Mouse (Mus musculus) heart, adult 10 weeks (tissue): ENCODE results near the gene Adh4. TPM values are rescaled to one million over a fixed set of nuclear protein-coding genes. Genes with fewer than 3 reads are reported as not detected.

ENCODE experiments used
- polyA plus RNA-seq: library from polyadenylated mRNA; stranded (reverse); fragments of 350-450 nt; fragmentation: Illumina TruSeq; extraction: RNeasy Lipid Tissue Mini Kit (QIAGEN cat#74804); gene quantifications from one replicate; pipeline ENCODE4 v1.2.3, GENCODE M21; 2014; ENCODE audit warnings: low read depth, low replicate concordance

Gene Adh4
- not detected for polyA plus RNA-seq

DNA sequence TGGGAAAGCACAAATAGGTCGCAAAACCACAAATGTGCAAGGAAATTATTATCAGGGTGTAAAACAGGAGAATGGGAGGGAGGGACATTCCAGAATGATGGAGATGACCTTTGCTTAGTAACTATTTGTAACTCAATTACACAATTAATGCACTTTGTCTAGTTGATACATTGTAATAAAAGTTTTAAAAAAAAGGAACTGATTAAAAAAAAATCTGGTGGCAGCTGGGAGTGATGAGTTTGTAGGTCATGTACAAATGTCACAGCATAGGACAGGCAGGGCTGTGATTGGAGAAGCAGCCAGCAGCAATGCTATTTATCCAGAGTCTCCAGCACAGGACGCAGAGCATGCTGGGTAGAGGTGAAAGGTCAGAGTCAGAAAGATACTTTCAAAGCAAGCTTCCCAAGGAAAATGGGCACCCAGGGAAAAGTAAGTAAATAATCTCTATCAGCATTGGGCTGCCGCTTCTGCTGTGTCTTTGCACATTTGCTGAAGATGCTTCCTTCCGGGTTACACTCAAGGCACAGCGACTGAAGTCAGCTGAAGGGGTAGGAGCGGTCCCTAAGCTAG lies at the start of gene Adh4:
Gene Adh4, plus strand, starts transcription at position 346 of the 570 bp plus-strand sequence.

DNA sequence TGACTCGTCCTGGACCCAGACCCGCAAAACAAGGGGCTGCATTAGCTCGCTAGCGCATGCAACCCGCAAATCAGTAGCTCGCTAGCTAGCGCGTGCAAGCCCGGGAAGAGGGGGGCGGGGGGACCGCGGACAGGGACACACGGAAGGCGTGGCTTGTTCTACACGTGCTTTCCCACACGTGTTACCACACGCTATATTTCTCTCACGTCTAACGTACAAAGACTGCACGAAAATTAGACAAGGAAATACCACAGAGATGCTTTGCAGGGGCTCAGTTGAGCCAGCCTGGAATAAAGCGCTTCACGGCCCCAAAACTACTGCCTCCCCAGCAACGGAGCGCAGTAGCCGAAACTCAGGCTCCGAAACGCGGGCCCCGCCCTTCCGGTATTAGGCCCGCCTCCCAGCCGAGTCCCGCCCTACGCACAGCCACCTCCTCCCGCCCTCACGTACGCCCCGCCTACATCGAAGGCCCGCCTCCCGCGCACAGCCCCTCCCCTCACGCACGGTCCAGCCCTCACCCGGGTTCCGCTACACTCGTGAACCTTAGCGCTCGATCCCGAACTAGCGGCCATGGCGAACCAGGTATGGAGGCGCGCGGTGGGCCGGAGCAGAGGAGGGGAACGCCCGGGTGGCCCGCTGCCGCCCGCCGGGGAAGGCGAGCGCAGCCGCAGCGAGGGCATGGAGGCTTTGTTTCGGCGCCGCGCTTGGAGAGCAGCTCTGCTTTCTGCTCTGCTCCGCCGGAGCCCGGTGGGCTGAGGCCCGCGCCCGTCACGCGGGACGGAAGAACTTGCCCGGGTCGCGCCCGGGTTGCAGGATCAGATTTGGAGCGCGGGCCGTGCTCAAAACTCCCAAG lies 27.6 kb downstream of the Adh4 start, which contains the start of gene Adh5:
Gene Adh5, plus strand, starts transcription at position 482 of the 853 bp plus-strand sequence.

Other genes with a start within 250 kb of the Adh4 start
- gene 4930579F01Rik, start 221.6 kb upstream of the Adh4 start, polyA plus RNA-seq, result not detected
- 0.37 TPM for gene Adh7, start 197.7 kb upstream of the Adh4 start, polyA plus RNA-seq
- gene Adh1, start 154.5 kb upstream of the Adh4 start, polyA plus RNA-seq, result 13.0 TPM
- gene Adh6a, start 102.2 kb upstream of the Adh4 start, polyA plus RNA-seq, result not detected
- gene Adh6b, start 73.7 kb upstream of the Adh4 start, polyA plus RNA-seq, result 0.71 TPM
- gene Adh5, start 27.6 kb downstream of the Adh4 start, polyA plus RNA-seq, result 96.3 TPM
- gene Metap1, start 74.0 kb downstream of the Adh4 start, polyA plus RNA-seq, result 35.2 TPM
- gene Eif4e, start 110.7 kb downstream of the Adh4 start, polyA plus RNA-seq, result 190 TPM